Mouse (Mus musculus): Measurements from ENCODE around the gene Zfp579.
"Not testable (repeated sequence)": the region's sequence is repeated elsewhere in the genome, so short reads cannot be mapped to it uniquely, and the experiment has no call there.

Zfp579 gene

DNA sequence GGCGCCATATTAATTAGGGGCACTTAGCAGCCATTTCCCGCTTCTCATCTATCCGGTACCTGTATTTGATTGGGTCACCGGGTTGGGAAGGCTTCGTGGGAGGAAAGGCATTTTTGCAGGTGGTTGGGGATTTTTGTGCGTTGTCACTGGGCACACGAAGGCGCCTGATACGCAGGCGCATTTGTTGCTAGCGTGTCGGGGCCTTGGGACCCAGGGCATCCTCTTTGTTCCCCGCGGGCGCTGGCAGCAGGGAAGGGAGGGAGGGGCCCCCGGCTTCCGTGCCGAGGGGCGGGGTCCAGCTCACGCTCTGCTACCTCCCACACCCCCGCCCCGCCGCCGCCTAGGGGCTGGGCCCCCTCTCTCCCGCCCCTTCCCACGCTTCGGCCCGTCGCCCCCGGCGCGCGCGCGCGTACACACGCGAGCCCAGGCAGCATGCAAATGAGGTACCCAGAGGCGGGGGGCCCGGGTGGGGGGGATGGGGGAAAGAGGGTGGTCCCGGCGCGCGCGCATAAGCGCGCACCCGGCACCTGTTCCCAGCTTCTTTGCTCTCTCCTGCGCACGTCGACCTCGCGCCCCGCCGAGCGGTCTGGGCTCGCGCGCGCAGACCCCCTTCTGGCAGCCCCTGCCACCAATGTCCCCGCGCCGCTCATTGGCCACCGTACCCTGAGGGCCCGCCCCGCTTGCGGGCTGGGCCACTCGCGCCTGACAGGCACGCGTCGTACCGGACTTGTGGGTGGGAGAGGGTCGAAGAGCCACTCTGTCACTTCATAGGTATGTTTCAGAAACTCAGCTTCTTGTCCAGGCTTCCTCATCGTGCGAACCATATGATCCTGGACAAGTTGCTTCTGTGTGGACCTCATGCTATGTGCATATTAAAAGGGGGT, 19.4 kb upstream of the Zfp579 start, which contains the start of gene Gm44973:
Gene Gm44973 (plus strand): TSS at position 379 of the 884 bp plus-strand sequence.
- peak; percentile 80 for DNase-seq (ENCODE audit: extremely low read depth, low read depth, low spot score)

DNA sequence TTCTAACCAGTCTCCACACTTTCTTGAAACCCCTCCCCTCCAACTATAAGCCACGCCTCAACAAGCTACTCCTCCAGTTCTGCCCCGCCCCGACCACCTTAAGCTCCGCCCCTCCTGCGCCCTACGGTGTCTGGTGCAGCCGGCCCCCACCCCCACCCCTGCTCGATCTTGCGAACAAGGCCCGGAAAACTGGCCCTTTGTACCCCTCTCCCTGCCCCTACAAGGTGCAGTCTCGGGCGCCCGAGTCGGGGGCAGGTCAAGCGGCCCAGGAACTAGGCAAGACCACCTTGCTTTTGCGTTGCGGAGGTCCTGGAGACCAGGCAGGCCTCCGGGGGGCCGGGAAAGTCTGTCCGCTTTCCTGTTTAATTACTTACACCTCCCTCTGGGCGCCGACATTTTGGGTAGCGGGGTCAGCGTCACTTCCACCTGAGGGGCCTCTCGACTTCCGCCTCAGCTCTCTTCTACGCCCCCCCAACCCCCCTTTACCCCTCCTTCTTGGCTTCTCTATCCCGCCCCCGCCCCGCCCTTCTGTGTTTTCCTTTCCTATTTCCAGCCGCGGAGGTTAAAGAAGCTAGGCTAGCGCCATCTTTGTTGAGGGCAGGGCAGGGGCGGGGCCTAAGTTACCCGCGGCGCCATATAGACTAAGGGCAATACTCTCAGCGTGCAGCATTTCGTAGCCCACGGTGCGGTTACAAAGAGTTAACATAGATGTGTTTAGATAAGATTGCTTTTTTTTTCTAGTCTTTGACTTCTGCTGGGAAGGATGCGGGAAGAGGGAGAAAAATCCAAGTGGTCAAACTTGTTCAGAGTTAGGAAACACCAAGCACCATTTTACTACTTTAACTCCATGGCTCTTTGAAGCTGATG, 18.5 kb upstream of the Zfp579 start, which contains the start of the genes Zfp524 and Fiz1:
Gene Zfp524 (plus strand): TSS at position 165 of the 867 bp plus-strand sequence.
Gene Fiz1 (minus strand): TSS at position 447 of the 867 bp plus-strand sequence.
- DNase-seq (ENCODE audit: extremely low read depth, low read depth, low spot score), result peak; percentile 52

DNA sequence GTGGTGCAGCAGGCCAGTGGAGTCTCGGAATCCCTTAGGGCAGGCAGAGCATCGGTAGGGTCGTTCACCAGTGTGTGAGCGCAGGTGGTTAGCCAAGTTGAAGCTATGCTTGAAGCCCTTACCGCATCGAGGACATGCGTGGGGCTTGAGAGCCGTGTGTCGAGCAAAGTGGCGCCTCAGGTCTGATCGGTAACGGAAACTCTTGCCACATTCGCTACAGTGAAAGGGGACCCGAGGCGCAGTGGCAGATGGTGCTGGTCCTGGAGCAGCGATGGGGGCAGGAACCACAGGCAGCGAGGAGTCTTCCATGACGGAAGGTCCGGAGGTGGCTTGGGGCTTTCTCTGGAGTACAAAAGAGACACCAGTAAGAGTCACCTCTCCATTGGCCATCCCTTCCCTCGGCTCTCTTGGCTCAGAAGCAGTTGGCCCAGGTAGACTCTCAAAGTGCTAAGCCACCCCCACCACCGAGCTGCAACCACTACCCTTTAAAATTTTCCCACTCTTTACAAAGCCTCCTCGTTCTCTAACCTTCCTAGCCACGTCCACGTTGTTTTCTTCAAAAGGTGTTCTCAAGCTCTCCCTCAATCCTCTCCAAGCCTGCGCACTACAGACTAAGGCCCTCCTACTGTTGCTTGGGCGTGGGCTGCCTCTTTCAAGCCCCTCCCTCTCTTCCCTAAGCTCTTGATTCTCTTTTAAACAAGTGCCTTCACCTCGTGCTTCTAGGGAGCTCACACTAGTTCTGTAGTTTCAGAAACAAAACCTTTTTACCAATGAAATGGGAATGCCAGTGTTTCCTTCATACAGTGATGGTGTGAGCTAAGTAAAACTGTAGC, 16.9 kb upstream of the Zfp579 start:
- no peak for DNase-seq (ENCODE audit: extremely low read depth, low read depth, low spot score)

DNA sequence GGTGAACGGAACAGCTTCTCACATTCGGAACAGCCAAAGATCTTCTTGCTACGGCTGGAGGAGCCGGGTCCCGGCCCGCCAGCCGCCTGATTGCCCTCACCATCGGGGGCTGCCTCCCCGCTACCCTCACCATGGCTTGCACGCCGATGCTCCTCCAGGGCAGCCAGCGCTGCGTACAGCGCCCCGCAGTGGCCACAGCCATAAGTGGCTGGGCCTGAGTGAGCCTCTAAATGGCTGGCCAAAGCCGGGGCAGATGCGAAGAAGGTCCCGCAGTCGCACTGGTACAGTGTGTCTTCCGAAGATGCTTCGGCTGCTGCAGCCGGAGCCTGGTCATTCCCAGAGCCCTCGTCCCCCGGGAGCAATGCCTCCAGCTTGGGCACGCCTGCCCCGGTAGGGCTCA, 12.3 kb upstream of the Zfp579 start:
- DNase-seq (ENCODE audit: extremely low read depth, low read depth, low spot score), result no peak

DNA sequence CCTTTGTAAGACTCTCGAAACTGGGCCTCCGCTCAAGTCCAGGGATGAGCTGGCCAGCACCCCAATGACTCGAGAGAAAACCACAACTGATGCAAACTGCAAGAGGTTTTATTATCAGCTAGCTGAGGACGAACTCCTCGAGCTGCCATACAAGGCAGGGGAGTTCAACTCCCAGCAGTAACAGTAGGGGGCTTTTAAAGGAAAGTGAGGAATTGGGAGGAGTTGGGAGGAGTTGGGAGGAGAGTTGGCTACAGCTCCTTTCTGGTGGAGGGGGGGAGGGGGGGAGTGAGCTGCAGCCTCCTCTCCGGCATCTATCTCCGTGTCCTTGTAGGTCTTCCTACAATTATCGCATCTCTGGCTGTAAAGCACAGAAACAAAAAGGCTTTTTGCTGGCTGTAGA, 6.9 kb upstream of the Zfp579 start:
- DNase-seq (ENCODE audit: extremely low read depth, low read depth, low spot score), result not testable (repeated sequence)

DNA sequence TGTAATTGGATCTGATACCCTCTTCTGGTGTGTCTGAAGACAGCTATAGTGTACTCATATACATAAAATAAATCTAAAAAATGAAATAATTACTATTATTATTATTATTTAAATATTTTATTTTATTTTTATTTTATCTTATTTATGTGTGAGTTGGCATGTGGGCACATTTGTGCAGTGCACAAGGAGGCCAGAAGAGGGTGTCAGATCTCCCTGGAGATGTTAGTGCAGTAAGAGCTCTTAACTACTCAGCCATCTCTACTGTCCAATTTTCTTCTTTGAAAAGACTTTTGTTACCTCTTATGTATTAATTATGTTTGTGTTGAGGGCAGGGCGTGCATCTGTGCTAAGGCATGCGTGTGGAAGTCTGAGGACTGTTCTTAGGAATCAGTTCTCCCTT, 3.9 kb upstream of the Zfp579 start:
- no peak for DNase-seq (ENCODE audit: extremely low read depth, low read depth, low spot score)

DNA sequence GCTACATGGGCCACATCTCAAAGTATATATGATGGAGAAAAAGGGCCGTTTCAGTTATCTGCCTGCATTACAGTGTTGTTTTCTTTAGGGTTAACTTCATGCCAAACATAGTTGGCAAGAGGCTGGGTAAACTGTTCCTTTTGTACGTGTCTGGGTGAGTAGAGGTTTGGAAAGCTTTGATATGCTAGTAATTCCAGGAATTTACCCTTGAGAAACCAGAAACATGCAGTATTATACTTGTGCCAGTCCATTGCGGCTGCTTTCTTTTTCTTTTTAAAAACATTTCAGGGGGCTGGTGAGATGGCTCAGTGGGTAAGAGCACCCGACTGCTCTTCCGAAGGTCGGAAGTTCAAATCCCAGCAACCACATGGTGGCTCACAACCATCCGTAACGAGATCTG, 976 bp upstream of the Zfp579 start:
- no peak for DNase-seq (ENCODE audit: extremely low read depth, low read depth, low spot score)

DNA sequence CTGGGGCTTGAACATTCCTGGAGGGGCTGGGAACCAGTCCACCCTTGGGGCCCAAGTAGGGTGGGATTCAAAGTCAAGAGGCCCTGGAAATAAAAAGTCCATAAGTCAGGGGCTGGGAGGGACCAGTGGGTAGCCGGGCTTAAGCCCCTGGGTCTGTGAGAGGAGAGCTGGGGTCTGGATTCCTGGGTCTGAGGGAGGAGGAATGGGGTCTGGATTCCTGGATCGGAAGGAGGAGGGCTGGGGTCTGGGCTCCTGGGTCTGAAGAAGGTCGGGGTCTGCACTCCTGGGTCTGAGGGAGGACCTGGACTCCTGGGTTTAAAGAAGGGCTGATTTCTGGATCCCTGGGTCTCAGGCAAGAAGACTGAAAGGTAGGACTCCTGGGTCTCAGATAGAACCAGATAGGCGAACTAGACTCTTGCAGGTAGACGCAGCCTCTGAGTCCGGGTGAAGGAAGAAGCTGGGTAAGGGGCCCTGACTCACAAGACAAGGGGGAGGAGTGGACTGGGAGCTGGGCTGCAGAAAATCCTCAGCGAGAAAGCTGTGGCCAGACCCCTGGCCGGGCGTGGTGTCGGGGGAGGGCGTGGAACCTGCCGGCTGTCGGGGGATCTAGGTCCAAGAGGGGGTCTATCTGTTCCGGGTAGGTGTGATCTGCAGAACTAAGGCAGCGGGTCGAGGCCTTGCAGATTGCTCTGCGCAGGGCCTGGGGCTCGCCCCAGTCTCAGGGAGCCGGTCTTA, 523 bp downstream of the Zfp579 start:
- no peak for DNase-seq (ENCODE audit: extremely low read depth, low read depth, low spot score)

DNA sequence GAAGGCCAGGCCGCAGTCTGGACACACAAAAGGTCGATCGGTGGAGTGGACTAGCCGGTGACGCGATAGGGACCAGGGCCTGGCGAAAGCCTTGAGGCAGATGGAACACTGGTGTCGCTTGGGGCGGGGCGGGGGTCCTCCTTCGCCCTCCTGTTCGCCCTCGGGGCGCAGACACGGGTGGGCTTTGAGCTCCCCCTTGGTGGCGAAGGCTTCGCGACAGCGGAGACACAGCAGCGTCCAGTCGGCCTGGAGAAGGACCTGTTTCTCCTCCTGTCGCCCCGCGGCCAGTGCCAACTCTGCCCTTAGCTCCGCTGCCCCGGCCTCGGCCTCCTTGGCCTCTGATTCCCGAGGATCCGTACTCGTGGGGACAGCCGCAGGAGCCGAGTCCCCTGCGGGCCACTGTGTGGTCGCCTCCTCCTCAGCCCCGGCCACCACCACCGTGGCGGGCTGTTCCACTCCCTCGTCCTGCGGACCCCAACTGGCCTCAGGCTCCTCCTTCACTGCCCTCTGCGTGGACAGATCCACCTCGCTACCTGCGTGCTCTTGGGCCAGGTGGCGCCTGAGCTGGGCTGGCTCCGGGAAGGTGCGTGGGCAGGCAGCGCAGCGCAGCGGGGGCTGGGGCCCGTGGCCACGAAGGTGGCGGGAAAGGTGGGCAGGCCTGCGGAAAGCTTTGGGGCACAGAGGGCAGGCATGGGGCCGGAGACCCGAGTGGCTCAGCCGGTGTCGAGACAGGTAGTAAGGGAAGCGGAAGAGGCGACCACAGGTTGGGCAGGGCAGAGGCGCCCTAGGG, 1.8 kb downstream of the Zfp579 start:
- DNase-seq (ENCODE audit: extremely low read depth, low read depth, low spot score), result no peak

DNA sequence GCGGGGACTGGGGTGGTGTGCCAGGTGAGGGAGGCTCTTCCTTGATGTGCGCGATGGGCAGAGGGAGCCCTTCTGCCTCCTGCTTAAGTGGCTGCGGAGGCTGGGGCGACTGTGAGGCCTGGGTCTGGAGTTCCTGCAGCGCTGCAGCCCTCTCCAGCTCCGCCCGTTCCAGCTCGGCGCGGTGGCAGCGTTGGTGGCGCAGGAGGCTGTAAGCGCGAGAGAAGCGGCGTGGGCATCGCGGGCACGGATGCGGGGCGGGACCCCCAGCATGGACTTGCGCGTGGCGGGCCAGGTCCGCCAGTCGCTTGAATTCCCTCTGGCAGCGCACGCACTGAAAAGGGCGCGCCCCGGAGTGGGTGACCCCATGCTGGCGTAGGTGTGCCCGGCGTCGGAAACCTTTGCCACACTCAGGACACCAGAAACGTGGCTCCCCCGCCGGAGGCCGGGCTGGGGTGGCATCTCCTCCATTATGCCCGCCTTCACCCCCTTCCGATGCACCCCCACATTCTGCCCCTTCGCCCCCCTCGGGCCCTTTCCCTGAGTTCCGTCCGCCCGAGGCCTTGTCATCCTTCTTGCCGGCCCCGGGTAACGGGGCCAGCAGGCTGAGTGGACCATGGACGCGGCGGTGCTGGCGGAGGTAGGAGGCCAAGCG, 2.5 kb downstream of the Zfp579 start:
- no peak for DNase-seq (ENCODE audit: extremely low read depth, low read depth, low spot score)

DNA sequence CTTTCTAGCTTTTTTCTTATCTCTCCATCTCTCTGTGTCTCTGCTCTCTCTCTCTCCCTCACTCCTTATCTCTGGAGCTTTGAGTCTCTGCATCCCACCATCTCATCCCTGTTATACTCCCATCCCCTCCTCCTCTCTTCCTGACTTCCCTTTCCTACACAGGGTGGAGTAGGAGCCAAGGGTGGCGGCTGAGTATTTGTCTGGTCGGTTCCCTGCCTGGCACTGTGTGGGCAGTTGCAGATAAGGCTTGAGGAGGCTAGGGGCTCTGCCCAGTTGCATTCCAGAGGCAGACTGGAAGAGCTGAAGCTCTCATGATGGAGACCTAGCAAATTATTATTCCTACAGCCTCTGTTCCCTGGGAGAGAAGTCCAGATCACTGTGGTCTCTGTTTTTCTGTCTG, 7.7 kb downstream of the Zfp579 start:
- DNase-seq (ENCODE audit: extremely low read depth, low read depth, low spot score), result no peak

DNA sequence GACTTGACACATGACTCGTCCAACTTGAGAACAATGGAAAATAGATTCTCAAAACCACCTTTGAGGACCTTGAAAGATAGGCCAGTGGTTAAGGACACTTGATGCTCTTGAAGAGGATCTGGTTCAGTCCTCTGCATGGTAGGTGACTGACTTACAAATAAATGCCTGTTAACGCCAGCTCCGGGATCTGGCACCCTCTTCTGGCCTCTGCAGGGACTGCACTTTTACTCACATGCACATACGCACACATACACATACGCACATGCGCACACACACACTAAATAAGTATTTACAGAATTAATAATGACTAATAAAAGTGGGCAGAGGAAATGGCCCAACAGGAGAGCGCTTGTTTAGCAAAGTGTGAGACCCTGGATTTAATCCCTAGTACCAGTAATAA, 19.1 kb downstream of the Zfp579 start:
- no peak for DNase-seq (ENCODE audit: extremely low read depth, low read depth, low spot score)

DNA sequence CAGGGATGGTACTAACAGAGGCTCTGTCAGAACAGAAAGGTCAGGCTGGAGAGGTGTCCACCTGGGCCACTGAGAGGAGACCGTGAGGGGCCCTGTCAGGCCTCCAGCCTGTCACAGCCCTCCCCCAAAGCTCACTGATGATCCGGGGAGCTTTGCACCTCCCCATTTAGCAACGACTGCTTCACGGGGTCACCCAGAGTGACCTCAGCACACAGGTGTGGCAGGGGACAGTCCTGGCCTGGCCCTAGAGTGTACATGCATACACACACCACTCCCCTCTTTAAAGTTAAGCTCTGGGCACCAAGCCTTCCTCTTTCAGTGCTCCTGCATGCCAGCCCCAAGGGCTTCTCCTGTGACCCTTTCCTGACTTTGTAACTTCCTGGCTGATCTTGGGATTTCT, 20.5 kb downstream of the Zfp579 start:
- DNase-seq (ENCODE audit: extremely low read depth, low read depth, low spot score), result no peak

DNA sequence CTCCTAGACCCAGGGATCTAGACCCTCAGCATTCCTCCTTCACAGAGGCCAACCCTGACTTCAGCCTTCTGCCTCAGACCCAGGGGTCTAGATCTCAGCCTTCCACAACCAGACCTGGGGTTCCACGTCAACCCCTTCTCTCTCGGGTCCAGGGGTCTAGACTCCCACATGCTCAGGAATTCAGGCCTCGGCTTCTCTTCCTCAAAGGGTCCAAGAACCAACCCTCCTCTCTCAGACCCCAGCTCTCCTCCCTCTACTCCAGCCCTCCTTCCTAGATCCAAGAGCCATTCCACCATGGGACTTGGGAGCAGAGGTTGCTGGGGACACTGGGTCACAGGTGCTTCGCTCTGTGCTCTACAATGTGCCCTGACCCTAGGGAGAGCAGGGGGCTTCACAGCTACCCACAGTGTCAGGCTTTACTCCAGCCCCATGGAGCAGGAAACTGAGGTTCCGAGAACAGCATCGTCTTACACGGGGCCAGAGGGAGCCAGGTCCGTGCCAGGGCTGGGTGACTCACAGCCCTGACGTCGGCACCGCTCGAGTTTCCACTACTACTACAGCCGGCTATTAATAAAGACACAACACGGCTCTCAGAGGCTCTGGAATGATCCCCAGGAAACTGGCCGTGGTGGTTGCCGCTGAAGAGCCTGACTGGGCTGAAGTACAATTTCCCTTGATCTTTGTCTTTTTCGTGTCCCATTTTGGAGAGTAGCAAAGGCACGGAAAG, 23.5 kb downstream of the Zfp579 start:
- no peak for DNase-seq (ENCODE audit: extremely low read depth, low read depth, low spot score)

DNA sequence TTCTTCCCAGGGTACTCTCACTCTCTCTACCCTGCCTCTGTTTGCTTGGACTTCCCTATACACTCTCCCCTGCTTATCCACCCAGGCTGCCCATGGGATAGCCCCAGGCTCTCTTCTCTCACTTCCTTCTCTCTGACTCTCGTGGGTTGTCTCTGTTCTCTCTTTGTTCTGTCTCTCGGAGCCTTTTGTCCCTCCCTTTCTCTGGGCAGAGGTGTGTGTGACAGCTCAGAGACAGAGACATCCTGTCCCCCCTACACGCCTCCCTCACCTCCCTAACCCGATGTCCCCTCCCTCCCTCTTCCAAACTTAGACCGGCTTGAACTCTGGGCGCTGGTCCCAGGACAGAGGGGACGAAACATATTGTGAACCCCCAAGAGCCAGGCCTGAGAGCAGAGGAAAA, 24.2 kb downstream of the Zfp579 start:
- DNase-seq (ENCODE audit: extremely low read depth, low read depth, low spot score), result no peak

DNA sequence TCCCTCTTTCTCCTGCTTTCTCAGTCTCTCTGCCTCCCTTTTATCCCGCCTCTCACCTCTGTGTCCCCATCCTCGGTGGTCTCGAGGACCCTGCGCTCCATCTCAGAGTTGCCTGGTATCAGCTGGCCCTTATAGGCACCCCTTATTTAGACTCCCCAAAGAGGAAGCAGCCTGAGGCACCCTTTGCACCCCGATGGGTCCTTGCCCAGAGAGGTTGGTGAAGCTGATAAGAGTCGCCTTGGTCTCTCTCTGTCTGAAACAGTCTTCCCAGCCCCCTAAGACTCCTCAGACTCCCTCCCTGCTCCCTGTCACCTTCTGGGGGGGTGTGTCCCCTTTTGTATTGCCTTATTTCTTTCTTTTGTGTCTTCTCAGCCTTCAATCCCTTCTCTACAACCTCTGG, 24.9 kb downstream of the Zfp579 start, which contains the start of gene Sbk3:
Gene Sbk3 (minus strand): TSS at position 101 of the 400 bp plus-strand sequence.
- DNase-seq (ENCODE audit: extremely low read depth, low read depth, low spot score), result no peak

DNA sequence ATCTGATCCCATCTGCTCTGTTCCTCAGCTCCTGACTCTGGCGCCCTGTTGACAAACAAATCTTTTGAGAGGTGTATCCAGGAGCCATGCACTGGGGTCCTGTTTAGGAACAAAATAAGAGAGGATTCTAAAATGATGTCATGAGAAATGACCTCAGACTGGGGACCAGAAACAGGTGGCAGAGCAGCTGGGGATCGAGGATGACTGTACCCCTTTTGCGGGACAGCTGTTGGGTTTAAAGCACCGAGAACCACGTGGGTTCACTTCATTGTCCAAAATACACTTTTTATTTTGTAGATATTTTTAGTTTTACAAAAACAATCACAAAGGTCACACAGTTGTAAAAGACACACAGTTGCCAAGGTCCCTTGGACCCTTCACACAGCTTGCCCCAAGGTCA, 31.0 kb downstream of the Zfp579 start:
- no peak for DNase-seq (ENCODE audit: extremely low read depth, low read depth, low spot score)

DNA sequence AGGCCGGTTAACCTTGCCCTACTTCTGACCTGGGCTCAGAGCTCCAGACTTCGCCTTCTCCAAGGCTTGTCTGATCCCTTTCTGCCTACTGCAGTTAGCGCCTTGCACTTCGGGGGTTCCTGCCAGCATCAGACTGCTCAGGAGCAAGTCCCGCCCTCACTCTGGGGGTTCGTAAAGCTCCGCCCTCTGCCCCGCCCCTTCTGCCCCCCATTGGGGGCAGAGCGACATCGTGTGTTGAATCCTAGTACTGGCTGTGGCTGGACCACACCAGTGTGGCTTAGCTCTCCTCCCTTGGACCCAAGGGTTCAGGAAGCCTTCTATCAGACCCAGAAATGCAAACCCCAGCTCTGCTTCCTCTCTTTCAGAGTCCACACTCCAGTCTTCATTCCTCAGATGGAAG, 31.7 kb downstream of the Zfp579 start, which contains the start of gene Sbk2:
Gene Sbk2 (minus strand): TSS at position 135 of the 400 bp plus-strand sequence.
- DNase-seq (ENCODE audit: extremely low read depth, low read depth, low spot score), result no peak
